Mouse (Mus musculus) cerebellum, adult 9-11 months (tissue): ENCODE results near the gene Irs3.
A peak's percentile ranks its signal among the peaks of the same experiment; 100 is the strongest.
"Not testable (repeated sequence)": the region's sequence is repeated elsewhere in the genome, so short reads cannot be mapped to it uniquely, and the experiment has no call there.

ENCODE experiments used
- DNase-seq: peaks from one replicate; pipeline ENCODE4 v3.0.0; 2022

The Irs3 gene

DNA sequence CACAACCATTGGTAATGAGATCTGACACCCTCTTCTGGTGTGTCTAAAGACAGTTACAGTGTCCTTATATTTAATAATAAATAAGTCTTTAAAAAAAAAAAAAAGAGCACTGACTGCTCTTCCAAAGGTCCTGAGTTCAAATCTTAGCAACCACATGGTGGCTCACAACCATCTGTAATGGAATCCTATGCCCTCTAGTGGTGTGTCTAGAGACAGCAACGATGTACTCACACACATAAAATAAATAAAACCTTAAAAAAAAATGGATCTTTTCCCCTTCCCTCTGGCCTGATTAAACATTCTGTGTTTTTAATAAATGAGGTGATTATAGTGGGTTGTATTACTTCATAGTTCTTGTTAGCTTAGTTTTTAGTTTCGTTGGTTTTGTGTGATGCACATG is 30.6 kb downstream of the Irs3 start:
- DNase-seq: not testable (repeated sequence)

DNA sequence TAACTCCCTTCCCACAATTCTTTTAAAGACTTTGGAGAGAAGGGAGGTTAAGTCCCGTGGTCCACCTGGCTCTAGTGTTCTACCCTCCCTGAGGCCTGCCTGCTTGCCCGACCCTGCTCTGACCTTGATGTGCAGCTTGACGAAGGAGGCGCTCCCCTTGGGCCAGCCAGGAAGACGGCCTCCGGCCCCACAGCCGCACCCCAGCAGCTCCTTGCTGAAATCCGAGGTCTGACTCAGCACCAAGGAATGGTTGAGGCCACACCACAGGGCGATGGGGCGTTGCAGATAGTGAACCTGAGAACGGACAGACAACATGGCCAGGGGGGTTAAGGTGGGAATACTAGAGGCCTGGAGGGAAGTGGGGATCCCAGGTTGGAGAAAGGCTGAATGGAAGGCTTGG is 32.0 kb downstream of the Irs3 start, which contains the start of gene Pcolce:
Gene Pcolce, minus strand, starts transcription at position 235 of the 400 bp plus-strand sequence.
- DNase-seq: no peak

DNA sequence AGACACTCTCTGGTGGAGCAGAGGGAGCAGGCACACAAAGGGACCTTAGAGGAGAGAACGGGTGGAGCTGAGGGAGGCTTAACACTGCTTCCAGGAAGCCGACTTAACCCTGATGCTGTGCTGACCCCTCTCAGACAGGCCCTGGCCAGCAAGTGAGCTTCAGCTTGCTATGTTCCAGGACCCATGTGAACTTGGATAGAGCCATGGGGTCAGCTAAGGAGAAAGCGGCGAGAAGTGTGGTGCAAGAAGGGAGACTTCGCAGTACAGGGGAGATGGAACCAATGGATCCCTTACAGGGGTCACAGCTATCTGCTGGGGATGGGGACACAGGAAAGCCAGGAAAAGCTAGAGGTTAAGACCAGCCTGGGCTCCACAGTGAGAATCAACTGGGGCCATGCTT is 32.4 kb downstream of the Irs3 start:
- no peak for DNase-seq

DNA sequence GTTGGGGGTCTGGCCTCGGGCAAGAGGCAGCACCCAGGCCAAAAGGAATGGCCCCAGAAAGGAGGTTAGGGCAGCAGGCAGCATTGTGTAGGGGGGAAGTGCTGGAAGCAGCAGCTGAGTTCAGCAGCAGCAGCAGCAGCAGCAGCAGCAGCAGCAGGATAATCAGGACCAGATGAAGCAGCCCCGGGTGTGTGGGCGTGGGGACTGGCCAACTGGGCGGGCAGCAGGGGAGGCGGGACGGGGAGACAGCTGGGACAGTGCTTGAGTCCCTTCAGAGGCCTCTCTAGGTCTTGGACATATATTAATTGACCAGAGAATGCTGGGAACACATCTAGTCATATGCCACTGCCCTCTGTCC is 34.3 kb downstream of the Irs3 start:
- DNase-seq: no peak

DNA sequence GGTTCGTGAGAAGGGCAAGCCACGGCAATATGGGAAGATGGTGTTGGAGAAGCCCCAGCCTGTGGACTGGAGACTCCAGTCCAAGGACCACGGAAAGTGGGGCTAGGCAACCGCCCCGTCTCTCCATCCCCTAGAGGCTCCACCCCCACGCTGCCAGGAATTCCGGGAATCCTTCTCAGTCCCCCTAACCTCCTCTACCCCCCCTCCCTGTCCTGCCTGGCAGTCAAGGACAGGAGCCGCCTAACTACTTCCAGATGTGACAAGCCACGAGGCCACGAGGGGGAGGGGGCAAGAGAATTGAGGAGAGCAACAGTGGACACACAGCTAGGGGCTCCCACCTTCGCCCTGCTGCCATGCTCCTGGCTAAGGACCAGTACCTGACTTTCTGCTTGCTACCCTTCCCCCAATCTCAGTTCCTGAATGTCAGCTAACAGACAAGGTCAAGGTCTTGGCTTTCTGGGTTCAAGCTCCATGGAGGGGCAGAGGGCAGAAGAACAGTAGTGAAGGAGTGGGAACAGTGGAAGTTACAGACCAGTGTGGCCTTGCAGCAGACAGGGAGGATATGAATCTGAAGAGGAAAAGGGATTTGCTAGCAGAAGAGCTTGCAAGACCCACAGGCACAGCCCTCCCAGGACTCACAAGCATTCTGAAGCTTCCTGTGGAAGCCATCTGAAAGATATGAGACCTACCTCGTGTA is 34.8 kb downstream of the Irs3 start:
- DNase-seq: no peak

DNA sequence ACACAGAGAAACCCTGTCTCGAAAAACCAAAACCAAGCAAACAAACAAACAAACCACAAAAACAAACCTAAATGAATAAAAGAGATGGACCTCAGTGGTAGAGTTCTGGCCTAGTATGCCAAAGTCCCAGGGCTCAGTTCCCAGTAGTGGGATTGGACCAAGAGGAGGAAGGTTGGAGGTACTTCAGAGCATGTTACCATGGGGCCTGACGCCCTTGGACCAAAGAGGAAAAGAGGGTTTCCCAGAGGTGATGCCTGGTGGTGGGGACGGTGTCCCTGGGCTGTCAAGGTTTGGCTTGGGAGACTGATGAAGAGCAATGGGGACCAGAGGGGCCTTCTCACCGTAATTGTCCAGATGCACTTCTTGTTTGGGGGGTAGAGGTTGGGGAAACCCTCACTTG is 35.5 kb downstream of the Irs3 start:
- no peak for DNase-seq

DNA sequence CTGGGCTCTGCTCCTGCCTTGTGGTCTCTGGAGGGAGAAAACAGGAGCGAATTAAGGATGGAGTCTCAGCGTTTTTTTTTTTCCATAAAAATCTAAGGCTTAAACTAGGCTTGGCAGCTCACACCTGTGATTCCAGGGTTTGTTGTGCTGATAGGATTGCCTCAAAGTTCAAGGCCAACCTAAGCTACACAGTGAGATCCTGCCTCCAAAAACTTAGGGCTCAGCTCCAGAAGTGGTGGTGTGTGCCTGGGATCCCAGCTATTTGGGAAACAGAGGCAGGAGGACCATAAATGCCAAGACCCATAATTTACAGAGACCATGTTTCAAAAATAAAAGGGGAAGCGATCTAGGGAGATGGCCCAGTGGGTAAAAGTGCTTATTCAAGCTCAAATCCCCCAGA is 36.2 kb downstream of the Irs3 start:
- DNase-seq: no peak

DNA sequence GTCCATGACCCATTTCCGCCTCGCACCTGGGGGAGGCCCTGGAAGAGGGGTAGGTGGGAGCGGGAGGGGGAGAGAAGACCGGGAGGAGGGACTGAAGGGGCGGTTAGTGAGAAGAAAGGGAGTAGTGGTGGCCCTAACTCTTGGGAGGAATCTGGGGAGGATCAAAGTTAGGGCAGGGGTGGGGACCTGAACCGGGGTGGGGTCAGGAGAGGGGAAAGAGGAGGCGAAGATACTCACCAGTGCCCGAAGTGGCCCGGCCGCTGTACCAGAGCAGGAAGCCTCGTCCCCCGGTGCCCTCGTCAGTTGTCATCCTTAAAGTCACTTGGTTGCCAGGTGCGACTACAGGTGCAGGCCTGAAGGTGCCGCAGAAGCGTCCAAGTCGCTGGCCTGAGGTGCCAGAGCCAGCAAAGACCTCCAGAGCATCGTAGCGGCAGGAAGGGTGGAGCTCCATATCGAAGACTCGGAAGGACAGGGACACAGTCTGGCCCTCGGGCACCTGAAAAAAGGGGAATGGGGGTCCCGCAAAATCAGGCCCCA is 36.8 kb downstream of the Irs3 start:
- no peak for DNase-seq

DNA sequence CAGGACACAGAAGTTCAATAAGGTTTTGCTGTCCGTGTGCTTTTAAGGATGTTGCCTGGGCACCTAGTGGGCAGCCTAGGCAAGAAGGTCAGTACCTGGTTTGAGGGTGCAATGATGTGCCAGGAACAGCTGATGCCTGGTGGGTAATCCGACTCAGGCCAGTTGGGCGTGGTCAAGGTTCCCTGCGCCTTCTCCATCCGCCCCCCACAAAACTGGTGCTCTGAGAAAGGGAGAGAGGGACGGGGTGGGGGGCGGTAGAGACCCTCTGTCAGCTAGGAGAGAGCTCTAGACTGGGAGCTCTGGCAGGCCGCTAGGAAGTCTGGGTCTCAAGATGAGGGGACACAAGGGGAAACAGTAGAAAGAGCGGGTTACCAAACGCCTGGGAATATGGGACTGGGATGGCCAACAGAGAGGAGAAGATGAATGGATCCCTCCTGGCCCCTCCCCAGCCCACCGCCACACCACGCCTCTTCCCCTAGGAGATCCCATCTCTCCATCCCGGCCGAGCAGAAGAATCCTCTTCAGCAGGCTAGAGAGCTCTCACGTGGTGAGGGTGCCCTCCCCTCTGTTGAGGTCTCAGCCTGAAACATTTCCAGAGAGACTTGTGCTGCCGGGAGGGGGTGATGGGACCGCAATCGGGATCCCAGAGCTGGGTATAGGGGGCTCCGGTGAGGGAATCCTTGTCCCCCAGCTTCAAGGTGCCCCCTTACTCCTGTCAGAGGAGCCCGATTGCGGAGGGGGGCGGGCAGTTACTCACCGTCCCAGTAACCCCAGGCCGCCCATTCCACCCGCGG is 37.5 kb downstream of the Irs3 start:
- no peak for DNase-seq

DNA sequence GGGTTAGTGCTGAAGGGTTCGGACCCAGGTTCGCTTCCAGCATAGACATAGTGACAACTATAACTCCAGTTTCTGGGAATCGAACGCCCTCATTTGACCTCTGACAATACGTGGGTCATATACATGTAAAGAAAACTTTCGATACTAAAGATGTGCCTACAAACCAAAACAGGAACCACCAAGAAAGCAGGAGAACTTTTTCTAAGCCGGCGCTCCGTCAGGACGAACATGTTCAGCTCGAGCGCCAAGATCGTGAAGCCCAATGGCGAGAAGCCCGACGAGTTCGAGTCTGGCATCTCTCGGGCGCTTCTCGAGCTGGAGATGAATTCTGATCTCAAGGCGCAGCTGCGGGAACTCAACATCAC is 44.2 kb downstream of the Irs3 start:
- DNase-seq: no peak

DNA sequence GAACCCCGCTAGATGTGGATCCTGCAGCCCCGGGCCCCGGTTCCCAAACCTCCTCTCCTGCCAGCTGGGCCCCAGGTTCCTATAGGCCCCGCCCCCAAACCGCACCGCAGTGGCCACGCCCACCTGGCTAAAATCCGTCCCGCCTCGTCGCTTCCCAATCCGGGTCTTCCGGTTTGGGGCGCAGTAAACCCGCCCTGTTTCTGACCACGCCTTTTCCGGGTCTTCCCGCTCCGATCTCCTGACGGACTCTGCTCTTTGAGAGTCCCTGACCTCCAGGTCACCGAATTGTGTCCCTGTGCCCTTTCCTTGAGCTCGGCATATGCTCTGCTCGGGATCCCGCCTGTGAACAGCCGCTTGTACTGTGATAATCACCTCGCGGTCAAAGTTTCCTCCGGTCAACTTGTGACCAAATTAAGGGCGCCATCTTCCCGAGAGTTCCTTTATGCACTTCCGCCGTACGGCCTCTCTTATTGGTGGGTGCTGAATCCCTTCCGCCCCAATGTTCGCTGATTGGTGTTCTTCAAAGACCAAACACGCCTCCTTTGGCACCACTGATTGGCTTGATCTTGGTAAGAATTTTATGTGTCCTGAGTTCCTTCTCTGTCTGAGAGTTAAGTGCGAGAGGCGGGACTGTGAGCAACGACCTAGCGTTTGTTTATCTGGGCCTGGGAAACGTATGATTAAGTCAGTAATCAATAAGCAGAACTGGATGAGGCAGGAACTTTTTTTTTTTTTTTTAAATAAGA is 44.7 kb downstream of the Irs3 start, which contains the start of gene Mospd3:
Gene Mospd3, minus strand, starts transcription at position 440 of the 746 bp plus-strand sequence.
- DNase-seq: peak; percentile 96

DNA sequence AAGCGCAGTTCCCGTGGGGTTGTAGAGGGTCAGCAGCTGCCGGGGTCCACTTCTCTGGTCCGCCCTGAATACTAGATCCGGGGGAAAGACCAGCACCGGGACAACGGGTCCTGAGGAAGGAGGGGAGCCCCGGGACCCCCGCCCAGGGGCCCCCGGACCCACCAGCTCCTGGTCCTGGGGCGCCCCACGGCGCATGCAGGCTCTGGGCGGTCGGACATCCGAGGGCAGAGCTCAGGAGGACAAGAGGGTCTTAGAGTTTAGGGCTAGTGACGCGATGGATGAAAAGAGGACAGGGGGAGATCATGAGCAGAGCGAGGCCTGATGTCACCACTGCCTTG is 45.3 kb downstream of the Irs3 start:
- DNase-seq: no peak

DNA sequence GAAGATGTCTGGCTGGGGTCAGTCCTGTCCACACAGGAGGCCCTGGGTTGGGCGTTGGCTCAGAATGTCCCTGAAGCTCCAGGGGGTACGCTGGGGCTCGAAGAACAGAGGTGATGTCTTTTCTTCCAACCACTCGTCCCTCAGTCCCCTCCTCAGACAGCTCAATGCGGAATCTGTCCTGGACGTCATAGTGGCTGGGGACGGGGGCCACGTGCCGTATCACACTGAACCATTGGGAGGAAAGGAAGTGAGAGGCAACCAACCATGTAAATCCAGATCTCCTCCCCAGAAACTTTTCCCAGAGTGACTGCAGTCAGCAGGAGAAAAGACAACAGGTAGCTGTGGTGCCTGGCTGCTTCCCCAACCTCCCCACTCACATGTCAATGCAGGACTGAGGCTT is 45.9 kb downstream of the Irs3 start:
- DNase-seq: peak; percentile 52

DNA sequence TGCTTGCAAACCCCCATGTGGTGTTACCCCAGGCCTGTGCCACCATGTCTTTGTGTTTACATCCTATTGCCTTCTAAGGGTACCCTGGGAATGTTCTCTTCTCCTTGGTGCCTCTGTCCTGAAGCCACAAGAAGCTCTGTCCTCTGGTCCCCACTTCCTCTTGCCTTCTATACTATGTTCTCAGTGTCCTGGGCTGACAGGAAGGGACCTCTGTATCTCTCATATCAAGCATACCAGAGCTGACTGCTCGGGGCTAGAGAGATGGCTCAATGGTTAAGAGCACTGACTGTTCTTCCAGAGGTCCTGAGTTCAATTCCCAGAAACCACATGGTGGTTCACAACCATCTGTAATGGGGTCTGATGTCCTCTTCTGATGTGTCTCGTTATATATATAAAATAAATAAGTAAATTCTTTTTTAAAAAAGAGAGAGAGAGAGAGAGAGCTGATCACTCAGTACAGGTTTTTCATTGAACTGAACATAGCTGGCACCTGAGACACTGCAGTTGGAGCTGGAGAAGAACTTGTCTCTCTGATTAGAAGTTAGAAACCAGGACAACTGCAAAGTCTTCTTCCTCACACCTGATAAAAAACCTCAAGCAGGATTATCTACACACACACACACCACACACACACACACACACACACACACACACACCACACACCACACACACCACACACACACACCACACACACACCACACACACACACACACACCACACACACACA is 47.3 kb downstream of the Irs3 start:
- DNase-seq: no peak

DNA sequence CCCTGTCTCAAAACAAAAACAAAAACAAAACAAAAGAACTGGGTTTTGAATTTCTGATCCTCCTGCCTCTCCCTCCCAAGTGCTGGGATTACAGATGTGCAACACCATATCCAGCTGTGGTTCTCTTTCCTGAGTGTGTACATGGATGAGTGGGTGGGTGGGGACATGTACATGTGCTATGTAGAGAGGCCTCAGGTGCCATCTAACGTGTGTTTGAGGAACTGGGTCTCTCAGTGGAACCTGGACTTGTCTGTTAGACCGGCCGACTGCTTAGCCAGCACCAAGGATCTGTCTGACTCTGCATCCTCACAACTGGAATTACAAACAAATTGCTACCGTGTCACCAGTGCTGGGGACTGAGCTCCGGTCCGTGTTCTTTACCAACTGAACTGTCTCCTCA is 47.9 kb downstream of the Irs3 start:
- DNase-seq: no peak

DNA sequence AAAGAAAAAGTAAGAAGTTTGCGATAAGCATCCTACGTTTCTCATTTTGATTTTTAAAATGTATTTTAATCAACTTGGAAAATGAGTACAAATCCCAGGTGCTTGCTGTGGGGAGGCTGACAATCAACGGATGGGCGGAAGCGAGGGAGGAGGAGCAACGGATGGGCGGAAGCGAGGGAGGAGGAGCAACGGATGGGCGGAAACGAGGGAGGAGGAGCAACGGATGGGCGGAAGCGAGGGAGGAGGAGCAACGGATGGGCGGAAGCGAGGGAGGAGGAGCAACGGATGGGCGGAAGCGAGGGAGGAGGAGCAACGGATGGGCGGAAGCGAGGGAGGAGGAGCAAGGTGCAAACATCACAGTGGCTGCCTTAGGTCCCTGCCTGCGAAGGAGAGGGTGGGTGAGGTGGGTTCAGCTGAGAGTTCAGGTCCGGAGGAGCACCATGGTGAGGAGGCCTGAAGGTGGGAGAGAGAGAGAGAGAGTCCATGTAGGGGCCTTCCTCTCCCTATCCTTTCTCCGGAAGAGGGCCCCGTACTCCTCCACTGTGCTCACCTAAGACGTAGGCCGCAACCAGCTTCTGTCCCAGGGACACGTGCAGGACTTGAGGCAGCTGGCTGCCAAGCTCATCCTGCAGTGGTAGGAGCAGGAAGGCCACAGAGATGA is 48.8 kb downstream of the Irs3 start:
- no peak for DNase-seq

DNA sequence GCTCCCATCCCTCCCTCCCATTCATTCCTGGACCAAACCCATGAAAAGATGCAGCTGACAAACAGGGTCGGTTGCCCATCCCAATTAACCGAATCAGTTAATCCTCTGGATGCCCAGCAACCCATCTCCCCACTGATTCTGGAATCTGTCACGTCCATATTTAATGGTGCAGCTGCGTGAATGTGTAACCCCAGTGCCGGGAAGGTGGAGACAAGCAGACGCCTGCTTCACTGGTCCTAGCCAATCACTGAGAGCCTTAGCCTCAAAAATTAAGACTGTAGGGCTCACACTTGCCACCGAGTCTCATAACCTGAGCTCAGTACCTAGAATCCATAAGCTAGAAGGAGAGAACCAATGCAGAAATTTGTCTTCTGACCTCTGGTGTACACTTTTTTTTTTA is 49.6 kb downstream of the Irs3 start:
- no peak for DNase-seq
